Mouse (Mus musculus): Measurements from ENCODE around the gene Cmss1. TPM values are rescaled to one million over a fixed set of nuclear protein-coding genes. Genes with fewer than 3 reads are reported as not detected.

Cmss1 gene
- polyA plus RNA-seq, 1 experiment from 2014 or later, result 41.0 TPM

DNA sequence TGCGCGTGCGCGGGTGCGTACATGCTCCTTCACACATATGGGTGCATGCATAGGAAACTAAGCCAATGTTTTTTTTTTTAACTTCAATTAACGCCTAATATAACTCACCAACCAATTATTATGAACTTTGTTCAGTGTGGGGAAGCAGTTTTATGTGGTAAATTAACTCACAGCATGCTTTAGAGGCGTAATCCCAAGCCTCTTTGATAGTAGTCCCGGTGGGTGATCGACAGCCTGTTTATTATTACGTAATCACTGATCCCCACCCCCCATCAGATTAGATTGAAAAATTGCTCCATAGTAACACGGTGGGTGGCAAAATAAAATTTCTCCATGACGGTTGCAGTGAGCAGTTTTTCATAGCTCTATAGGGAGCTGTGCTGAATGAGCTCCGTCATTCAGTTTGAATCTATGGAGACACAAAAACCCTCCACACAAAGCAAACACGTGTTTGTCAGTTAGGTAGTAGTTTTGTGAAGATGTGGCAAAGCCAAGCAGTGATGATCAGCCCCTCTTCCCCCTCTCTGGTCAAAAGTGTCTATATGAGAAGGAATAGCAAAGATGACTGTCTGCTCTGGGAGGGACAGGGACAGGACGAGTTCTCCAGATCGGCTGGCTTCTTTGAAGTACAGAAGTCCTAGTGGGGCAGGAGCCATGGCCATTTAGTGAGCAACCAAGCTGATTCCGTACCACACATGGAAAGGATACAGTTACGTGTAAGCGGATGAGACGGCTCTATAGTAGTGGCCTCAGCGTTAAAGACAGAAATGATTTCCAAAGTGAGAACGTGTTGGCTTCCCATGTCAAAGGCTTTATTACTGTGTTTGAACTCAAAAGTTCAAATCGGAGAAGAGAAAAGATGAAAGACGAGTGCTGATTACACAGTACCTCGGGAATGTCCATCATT, 303.6 kb downstream of the Cmss1 start:
- no peaks in the 10 kb centered on the region for H3K4me1 ChIP-seq (ENCODE audit: control insufficient read depth, insufficient read depth, low read length)
- ATAC-seq (no peak), DNase-seq (ENCODE audit: low spot score) (peak; percentile 10)
- no peak overlapping the region for H3K4me2 ChIP-seq (ENCODE audit: low read length)
- H3K9me3 ChIP-seq (replicated peaks; ENCODE audit: control insufficient read depth, low read length), result no peaks in the 10 kb centered on the region
- no peak overlapping the region for H3K9ac ChIP-seq (ENCODE audit: low read length)
- H3K27ac ChIP-seq (ENCODE audit: low read depth, low read length), result no peak overlapping the region
- H3K27me3 ChIP-seq (replicated peaks; ENCODE audit: control insufficient read depth, insufficient read depth, low read length), result no peaks in the 10 kb centered on the region
- H3K36me3 ChIP-seq (ENCODE audit: control insufficient read depth, insufficient read depth, low read length), result no peaks in the 10 kb centered on the region
- no peak overlapping the region for H3K4me3 ChIP-seq (ENCODE audit: low read depth, low read length)
- WGBS, result 76% methylated on average over 25 of the region's 25 CpGs

DNA sequence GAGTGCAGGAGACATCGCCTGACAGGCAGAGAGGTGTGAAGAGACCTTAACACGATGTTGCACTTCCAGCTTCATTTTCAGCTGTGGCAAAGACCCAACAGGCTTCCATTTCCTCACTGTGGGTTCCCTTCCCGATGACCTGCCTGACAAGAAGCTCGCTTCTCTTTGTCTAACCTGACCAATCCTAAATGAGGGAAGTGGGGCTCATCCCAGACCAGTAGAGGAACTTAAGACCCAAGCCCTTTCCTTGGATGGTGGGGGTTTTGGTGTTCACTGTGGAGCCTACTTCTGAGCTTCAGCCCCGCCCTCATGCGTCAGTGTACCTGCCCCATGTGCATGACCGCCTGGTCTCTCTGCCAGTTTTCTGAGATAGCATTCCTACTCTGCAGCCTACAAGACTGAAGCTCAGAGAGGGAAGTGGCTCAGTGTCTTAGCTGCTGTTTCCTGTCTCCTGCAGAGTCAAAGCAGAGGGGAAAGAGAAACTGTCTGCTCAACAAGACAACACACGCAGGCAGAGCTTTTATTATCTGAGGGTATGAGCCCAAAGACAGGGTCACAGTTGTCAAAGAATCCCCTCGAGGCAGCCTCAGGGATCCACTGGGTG, 305.1 kb downstream of the Cmss1 start:
- Histone ChIP-seq H3K9me3 (replicated peaks; ENCODE audit: control insufficient read depth, low read length) (no peaks in the 10 kb centered on the region), H3K4me1 (ENCODE audit: control insufficient read depth, insufficient read depth, low read length) (no peaks in the 10 kb centered on the region), H3K27me3 (replicated peaks; ENCODE audit: control insufficient read depth, insufficient read depth, low read length) (no peaks in the 10 kb centered on the region), H3K9ac (ENCODE audit: low read length) (no peak overlapping the region), H3K4me3 (ENCODE audit: low read depth, low read length) (no peak overlapping the region), H3K36me3 (ENCODE audit: control insufficient read depth, insufficient read depth, low read length) (no peaks in the 10 kb centered on the region), H3K27ac (ENCODE audit: low read depth, low read length) (no peak overlapping the region), H3K4me2 (ENCODE audit: low read length) (no peak overlapping the region)
- 89% methylated on average over 9 of the region's 9 CpGs for WGBS
- DNase-seq (ENCODE audit: low spot score), result no peak
- ATAC-seq, result no peak

DNA sequence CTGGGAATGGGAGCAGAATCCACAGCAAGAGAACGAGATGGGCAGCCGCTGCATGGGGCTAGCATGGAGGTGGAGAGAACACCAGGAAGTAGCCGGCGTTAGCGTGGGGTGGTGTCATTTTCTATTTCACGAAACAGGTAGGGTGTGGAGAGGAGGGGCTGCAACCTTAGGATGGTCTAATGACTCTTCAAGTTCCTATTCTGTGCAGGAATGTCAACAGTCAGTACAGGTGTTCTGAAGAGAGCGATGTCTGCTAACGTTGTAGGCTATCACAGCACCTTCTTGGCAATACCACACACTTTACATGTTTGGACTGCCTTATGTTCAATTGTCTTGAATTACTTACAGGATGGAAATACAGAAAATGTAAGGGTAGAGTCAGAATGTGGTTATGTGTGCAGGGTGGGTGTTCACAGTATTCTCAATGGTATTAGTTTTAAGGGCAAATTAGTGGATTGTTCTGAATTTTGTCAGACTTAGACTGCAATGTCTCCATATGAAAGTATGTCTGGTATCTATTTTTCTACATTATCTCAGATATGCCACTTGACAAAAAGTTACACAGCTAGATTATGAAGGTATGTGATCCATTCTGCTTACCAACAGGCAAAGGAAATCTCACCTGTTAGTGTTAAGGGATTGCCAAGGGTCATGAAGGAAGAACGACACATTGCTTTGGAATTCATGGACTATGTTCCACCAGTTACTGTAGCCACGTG, 311.3 kb downstream of the Cmss1 start:
- Histone ChIP-seq H3K9me3 (replicated peaks; ENCODE audit: control insufficient read depth, low read length) (no peaks in the 10 kb centered on the region), H3K4me2 (ENCODE audit: low read length) (no peak overlapping the region), H3K27me3 (replicated peaks; ENCODE audit: control insufficient read depth, insufficient read depth, low read length) (no peaks in the 10 kb centered on the region), H3K4me1 (ENCODE audit: control insufficient read depth, insufficient read depth, low read length) (no peaks in the 10 kb centered on the region), H3K4me3 (ENCODE audit: low read depth, low read length) (no peak overlapping the region), H3K27ac (ENCODE audit: low read depth, low read length) (no peak overlapping the region), H3K9ac (ENCODE audit: low read length) (no peak overlapping the region), H3K36me3 (ENCODE audit: control insufficient read depth, insufficient read depth, low read length) (no peaks in the 10 kb centered on the region)
- ATAC-seq, result no peak
- WGBS, result 89% methylated on average over 10 of the region's 10 CpGs
- DNase-seq (ENCODE audit: low spot score), result no peak

DNA sequence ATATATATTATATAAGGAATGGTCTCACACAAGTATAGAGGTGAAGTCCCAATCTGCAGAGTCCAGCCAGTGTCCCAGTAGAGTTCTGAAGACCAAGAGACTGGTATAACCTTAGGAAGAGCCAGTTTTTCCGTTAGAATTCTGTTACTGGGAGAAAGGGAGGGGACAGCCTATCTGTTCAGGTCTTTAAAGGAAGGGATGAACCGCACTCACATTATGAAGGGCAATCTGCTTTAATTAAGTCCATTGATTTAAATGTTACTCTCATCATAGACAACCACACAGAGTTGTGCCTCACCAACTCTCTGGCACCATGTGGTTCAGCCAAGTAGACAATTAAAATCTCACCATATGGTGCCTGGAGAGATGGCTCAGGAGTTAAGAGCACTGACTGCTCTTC, 313.9 kb downstream of the Cmss1 start, which contains the start of gene Tmem30c:
Gene Tmem30c, minus strand, starts transcription at position 101 of the 400 bp plus-strand sequence.
- H3K4me2 ChIP-seq (ENCODE audit: low read length), result no peak within 1 kb of the TSS
- no peak within 1 kb of the TSS for H3K4me3 ChIP-seq (ENCODE audit: low read depth, low read length)
- no peaks in the 10 kb centered on the region for H3K27me3 ChIP-seq (replicated peaks; ENCODE audit: control insufficient read depth, insufficient read depth, low read length)
- H3K27ac ChIP-seq (ENCODE audit: low read depth, low read length), result no peak within 1 kb of the TSS
- no peak for ATAC-seq
- H3K4me1 ChIP-seq (ENCODE audit: control insufficient read depth, insufficient read depth, low read length), result no peaks in the 10 kb centered on the region
- 74% methylated on average over 2 of the region's 2 CpGs for WGBS
- H3K36me3 ChIP-seq (ENCODE audit: control insufficient read depth, insufficient read depth, low read length), result no peaks in the 10 kb centered on the region
- H3K9ac ChIP-seq (ENCODE audit: low read length), result no peak within 1 kb of the TSS
- H3K9me3 ChIP-seq (replicated peaks; ENCODE audit: control insufficient read depth, low read length), result no peaks in the 10 kb centered on the region
- no peak for DNase-seq (ENCODE audit: low spot score)

DNA sequence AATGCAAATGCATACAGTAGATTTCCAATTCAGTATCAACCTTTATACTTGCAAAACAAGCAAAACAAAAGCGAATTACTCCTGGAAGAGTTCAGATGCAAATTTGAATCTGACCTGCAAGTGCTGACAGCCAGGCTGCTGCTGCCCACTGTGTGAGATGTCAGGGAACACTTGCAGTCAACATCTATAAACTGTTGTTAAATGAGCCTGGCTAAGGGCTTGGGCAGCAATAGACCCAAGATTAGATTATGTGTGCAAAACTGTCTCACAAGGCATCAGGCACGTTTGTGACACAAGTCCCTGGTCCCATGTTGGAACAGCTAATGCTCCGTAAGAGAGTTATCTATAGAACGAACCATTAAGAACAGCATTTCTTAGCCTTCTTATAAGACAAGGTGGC, 314.4 kb downstream of the Cmss1 start:
- Histone ChIP-seq H3K4me1 (ENCODE audit: control insufficient read depth, insufficient read depth, low read length) (no peaks in the 10 kb centered on the region), H3K4me3 (ENCODE audit: low read depth, low read length) (no peak overlapping the region), H3K4me2 (ENCODE audit: low read length) (no peak overlapping the region), H3K36me3 (ENCODE audit: control insufficient read depth, insufficient read depth, low read length) (no peaks in the 10 kb centered on the region), H3K27ac (ENCODE audit: low read depth, low read length) (no peak overlapping the region), H3K9ac (ENCODE audit: low read length) (no peak overlapping the region), H3K27me3 (replicated peaks; ENCODE audit: control insufficient read depth, insufficient read depth, low read length) (no peaks in the 10 kb centered on the region), H3K9me3 (replicated peaks; ENCODE audit: control insufficient read depth, low read length) (no peaks in the 10 kb centered on the region)
- no peak for DNase-seq (ENCODE audit: low spot score)
- WGBS, result 60% methylated on average over 4 of the region's 4 CpGs
- ATAC-seq, result no peak

DNA sequence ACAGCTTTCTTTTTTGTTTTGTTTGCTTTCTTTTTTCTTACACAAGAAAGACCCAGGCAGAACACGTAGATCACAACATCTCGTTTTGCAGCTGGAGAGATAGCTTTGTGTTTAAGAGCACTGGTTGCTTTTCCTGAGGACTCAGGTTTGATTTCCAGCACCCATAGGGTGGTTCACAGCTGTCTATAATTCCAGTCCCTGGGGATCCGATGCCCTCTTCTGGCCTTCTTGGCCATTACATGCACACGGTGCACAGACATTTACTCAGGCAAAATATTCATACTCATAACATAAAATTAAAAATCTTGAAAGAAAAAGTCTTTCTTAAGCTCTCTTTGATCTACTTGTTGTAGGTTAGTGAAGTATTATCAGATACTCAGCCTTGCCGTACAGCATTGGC, 315.0 kb downstream of the Cmss1 start:
- no peak overlapping the region for H3K4me2 ChIP-seq (ENCODE audit: low read length)
- H3K9me3 ChIP-seq (replicated peaks; ENCODE audit: control insufficient read depth, low read length), result no peaks in the 10 kb centered on the region
- no peak overlapping the region for H3K27ac ChIP-seq (ENCODE audit: low read depth, low read length)
- H3K4me3 ChIP-seq (ENCODE audit: low read depth, low read length), result no peak overlapping the region
- ATAC-seq (no peak), DNase-seq (ENCODE audit: low spot score) (no peak)
- H3K36me3 ChIP-seq (ENCODE audit: control insufficient read depth, insufficient read depth, low read length), result no peaks in the 10 kb centered on the region
- WGBS, result 90% methylated on average over 5 of the region's 5 CpGs
- no peak overlapping the region for H3K9ac ChIP-seq (ENCODE audit: low read length)
- H3K4me1 ChIP-seq (ENCODE audit: control insufficient read depth, insufficient read depth, low read length), result no peaks in the 10 kb centered on the region
- no peaks in the 10 kb centered on the region for H3K27me3 ChIP-seq (replicated peaks; ENCODE audit: control insufficient read depth, insufficient read depth, low read length)

DNA sequence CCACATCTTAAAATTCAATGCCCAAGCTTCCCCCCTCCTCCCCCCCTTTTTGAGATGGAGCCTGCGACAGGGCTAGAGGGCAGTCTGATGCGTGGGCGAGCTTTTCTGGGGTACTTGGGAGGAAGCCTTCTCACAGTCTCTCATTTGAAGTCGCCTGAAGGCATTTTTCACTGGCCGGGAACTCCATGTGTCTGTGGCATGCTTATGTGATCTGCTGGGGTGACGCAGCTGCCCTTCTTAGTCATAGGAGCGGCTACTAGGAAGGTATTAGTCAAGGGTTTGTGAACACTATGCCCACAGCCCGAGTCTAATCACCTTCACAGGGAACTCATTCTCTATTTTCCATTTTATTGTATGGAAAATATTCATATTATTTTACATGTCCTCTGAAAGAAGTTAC, 325.2 kb downstream of the Cmss1 start:
- no peaks in the 10 kb centered on the region for H3K4me1 ChIP-seq (ENCODE audit: control insufficient read depth, insufficient read depth, low read length)
- H3K9me3 ChIP-seq (replicated peaks; ENCODE audit: control insufficient read depth, low read length), result no peaks in the 10 kb centered on the region
- no peak overlapping the region for H3K4me2 ChIP-seq (ENCODE audit: low read length)
- H3K4me3 ChIP-seq (ENCODE audit: low read depth, low read length), result no peak overlapping the region
- H3K27me3 ChIP-seq (replicated peaks; ENCODE audit: control insufficient read depth, insufficient read depth, low read length), result no peaks in the 10 kb centered on the region
- no peak overlapping the region for H3K27ac ChIP-seq (ENCODE audit: low read depth, low read length)
- no peaks in the 10 kb centered on the region for H3K36me3 ChIP-seq (ENCODE audit: control insufficient read depth, insufficient read depth, low read length)
- no peak overlapping the region for H3K9ac ChIP-seq (ENCODE audit: low read length)
- WGBS, result 87% methylated on average over 8 of the region's 8 CpGs
- DNase-seq (ENCODE audit: low spot score), result no peak
- no peak for ATAC-seq

DNA sequence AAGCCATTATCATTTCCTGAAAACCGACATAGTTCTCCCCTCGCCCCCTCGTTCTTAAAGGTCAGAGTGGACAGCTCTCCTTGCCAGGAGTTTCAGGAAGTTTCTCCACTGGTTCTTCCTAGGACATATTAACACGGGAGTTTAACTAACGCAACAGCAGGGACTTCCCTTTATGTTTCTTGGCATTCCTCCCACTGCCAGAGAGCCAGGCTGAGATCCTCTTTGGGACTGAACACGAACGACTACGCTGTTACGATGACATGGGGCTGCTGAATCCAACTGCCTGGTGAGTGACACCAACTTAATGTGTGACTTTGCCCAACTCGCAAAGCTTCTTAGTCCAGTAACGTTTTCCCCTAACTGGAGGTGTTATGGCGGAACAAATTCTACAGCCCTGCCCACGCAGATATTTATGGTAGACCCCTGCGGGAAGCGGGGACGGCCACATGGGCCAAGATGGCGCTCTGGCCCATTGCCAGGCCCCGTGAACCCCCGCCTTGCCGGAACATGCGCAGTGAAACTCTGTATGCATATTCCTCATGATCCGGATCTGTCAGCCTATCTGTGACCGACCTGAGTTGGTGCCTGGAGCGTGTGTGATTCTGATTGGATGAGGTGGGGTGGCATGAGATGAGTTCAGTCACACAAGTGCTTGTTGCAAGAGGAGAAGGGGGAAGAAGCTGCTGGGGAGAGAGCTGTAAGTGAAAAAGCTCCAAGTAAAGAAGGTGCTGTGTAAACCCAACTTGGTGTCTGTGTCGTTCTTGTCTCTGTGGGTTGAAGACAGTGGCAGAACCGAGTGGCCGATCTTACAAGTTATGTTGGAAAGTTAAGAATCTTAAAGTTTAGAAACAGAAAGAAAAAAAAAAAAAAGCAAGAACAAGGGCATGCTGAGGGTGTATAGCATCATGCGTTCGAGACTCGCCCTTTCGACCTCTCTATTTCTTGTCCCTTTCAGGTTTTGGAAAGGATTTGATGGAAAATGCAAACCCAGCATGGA, 326.1 kb downstream of the Cmss1 start:
- H3K4me2 ChIP-seq (ENCODE audit: low read length), result no peak overlapping the region
- no peaks in the 10 kb centered on the region for H3K9me3 ChIP-seq (replicated peaks; ENCODE audit: control insufficient read depth, low read length)
- H3K4me3 ChIP-seq (ENCODE audit: low read depth, low read length), result no peak overlapping the region
- ATAC-seq (no peak), DNase-seq (ENCODE audit: low spot score) (no peak)
- WGBS, result 92% methylated on average over 31 of the region's 31 CpGs
- no peak overlapping the region for H3K27ac ChIP-seq (ENCODE audit: low read depth, low read length)
- H3K4me1 ChIP-seq (ENCODE audit: control insufficient read depth, insufficient read depth, low read length), result no peaks in the 10 kb centered on the region
- no peak overlapping the region for H3K9ac ChIP-seq (ENCODE audit: low read length)
- no peaks in the 10 kb centered on the region for H3K36me3 ChIP-seq (ENCODE audit: control insufficient read depth, insufficient read depth, low read length)
- no peaks in the 10 kb centered on the region for H3K27me3 ChIP-seq (replicated peaks; ENCODE audit: control insufficient read depth, insufficient read depth, low read length)
